Mouse (Mus musculus) intestine, postnatal 0 days (tissue): ENCODE results near the gene Zkscan14. TPM values are rescaled to one million over a fixed set of nuclear protein-coding genes. Genes with fewer than 3 reads are reported as not detected.

Source experiments
- ATAC-seq: fragments of 200-750 bp; cut with Nextera tagmentation; 2 replicates; pipeline ENCODE4 v1.8.0; 2017; ENCODE audit warnings: mild to moderate bottlenecking, moderate TSS enrichment, moderate library complexity
- H3K27ac ChIP-seq: fragments of 300-500 bp; sonication (generic); 2 replicates; pipeline ENCODE4 v1.5.1; 2014; ENCODE audit warnings: mild to moderate bottlenecking, low read depth, low read length, moderate library complexity
- H3K27me3 ChIP-seq: fragments of 300-500 bp; sonication (generic); replicated peaks from 2 replicates; pipeline ENCODE4 v1.6.1; 2014; ENCODE audit warnings: low read length, mixed read lengths; ENCODE audit not compliant: control insufficient read depth, insufficient read depth
- H3K36me3 ChIP-seq: fragments of 300-500 bp; sonication (generic); 2 replicates; pipeline ENCODE4 v1.6.1; 2014; ENCODE audit warnings: mild to moderate bottlenecking, moderate library complexity; ENCODE audit not compliant: control insufficient read depth, insufficient read depth
- H3K4me1 ChIP-seq: fragments of 300-500 bp; sonication (generic); replicated peaks from 2 replicates; pipeline ENCODE4 v1.6.1; 2014; ENCODE audit warnings: antibody characterized with exemption, low read length, mixed read lengths; ENCODE audit not compliant: control insufficient read depth, insufficient read depth
- H3K4me2 ChIP-seq: fragments of 300-500 bp; sonication (generic); replicated peaks from 2 replicates; pipeline ENCODE4 v1.6.1; 2014; ENCODE audit warnings: low read depth, mild to moderate bottlenecking, moderate library complexity
- H3K4me3 ChIP-seq: fragments of 300-500 bp; sonication (generic); 2 replicates; pipeline ENCODE4 v1.5.1; 2014; ENCODE audit warnings: low read depth, low read length
- H3K9ac ChIP-seq: fragments of 300-500 bp; sonication (generic); 2 replicates; pipeline ENCODE4 v1.6.1; 2014; ENCODE audit warnings: mild to moderate bottlenecking, low read depth, low read length
- H3K9me3 ChIP-seq: fragments of 300-500 bp; sonication (generic); 2 replicates; pipeline ENCODE4 v1.6.1; 2016; ENCODE audit warnings: mixed run types; ENCODE audit not compliant: control insufficient read depth
- CTCF ChIP-seq: sonication (generic); IDR thresholded peaks from 2 replicates; pipeline ENCODE4 v1.5.1; 2016; ENCODE audit warnings: low read depth, mild to moderate bottlenecking, control low read depth, antibody characterized with exemption, moderate library complexity
- WGBS: fragments of 180-500 bp; shearing (Covaris S2); extraction: QIAGEN DNeasy Blood & Tissue Kit; methylation state at CpG from one replicate; pipeline ENCODE4 v1.1.7; 2014; 5-methylcytosine and 5-hydroxymethylcytosine counted together
- polyA plus RNA-seq: library from polyadenylated mRNA; unstranded; fragments of >200 nt; fragmentation: Nextera tagmentation; extraction: Ambion mirVana; gene quantifications from 2 replicates; pipeline ENCODE4 v1.2.1, GENCODE M21; 2015

Gene Zkscan14
- polyA plus RNA-seq, 1 experiment from 2014 or later, result 9.8 TPM

GRCm38 (mm10) chr5:145147748-145148147 lies 53.9 kb downstream of the Zkscan14 start:
- no peaks in the 10 kb centered on the region for H3K4me1 ChIP-seq
- no peaks in the 10 kb centered on the region for H3K27me3 ChIP-seq
- no peak for TF ChIP-seq CTCF
- WGBS, result 67% methylated on average over 5 of the region's 5 CpGs
- no peak for ATAC-seq
- no peak overlapping the region for H3K4me2 ChIP-seq
- H3K4me3 ChIP-seq, result no peak overlapping the region
- 0 out of 2 replicates have a peak overlapping the region, but pooled peaks have one; percentile 7 for H3K27ac ChIP-seq
- H3K36me3 ChIP-seq, result peaks cover 95% of the 10 kb centered on the region
- no peaks in the 10 kb centered on the region for H3K9me3 ChIP-seq
- H3K9ac ChIP-seq, result no peak overlapping the region

Other genes starting within 250 kb of the Zkscan14 start
- 7.4 and 8.2 TPM in 2 replicates for gene Smurf1, start 236.0 kb downstream of the Zkscan14 start, polyA plus RNA-seq
- gene Gm4871, start 169.1 kb downstream of the Zkscan14 start, polyA plus RNA-seq, result not detected in 2 replicates
- gene 1700018F24Rik, start 158.9 kb downstream of the Zkscan14 start, polyA plus RNA-seq, result not detected in 2 replicates
- gene Arpc1a, start 118.0 kb downstream of the Zkscan14 start, polyA plus RNA-seq, result 122 and 130 TPM in 2 replicates
- gene Kpna7, start 117.8 kb downstream of the Zkscan14 start, polyA plus RNA-seq, result 0.08 and 0.13 TPM in 2 replicates
- 573 and 610 TPM in 2 replicates for gene Arpc1b, start 87.7 kb downstream of the Zkscan14 start, polyA plus RNA-seq
- 49.4 and 55.5 TPM in 2 replicates for gene Pdap1, start 61.6 kb downstream of the Zkscan14 start, polyA plus RNA-seq
- gene Bud31, start 61.5 kb downstream of the Zkscan14 start, polyA plus RNA-seq, result 155 and 160 TPM in 2 replicates
- 9.3 and 9.9 TPM in 2 replicates for gene Ptcd1, start 34.8 kb downstream of the Zkscan14 start, polyA plus RNA-seq
- 23.1 and 23.4 TPM in 2 replicates for gene Cpsf4, start 34.7 kb downstream of the Zkscan14 start, polyA plus RNA-seq
- 765 and 832 TPM in 2 replicates for gene Atp5j2, start 9.8 kb downstream of the Zkscan14 start, polyA plus RNA-seq
- 4.1 and 4.6 TPM in 2 replicates for gene Zkscan5, start 2.7 kb upstream of the Zkscan14 start, polyA plus RNA-seq
- 32.3 and 35.9 TPM in 2 replicates for gene Zfp655, start 29.8 kb upstream of the Zkscan14 start, polyA plus RNA-seq
- gene Zscan25, start 78.6 kb upstream of the Zkscan14 start, polyA plus RNA-seq, result 0.14 and 0.30 TPM in 2 replicates
- gene Cyp3a57, start 143.4 kb upstream of the Zkscan14 start, polyA plus RNA-seq, result not detected in 2 replicates